Mouse (Mus musculus) CH12.LX (cell line): Measurements from ENCODE around the gene Ush2a.

Experiments used
- EP300 ChIP-seq: IDR thresholded peaks from 2 replicates; pipeline ENCODE4 v1.6.1; 2011; ENCODE audit warnings: low read length, improper control_type of control experiment
- SMC3 ChIP-seq: IDR thresholded peaks from 2 replicates; pipeline ENCODE4 v1.6.1; 2011; ENCODE audit warnings: low read depth, low read length, improper control_type of control experiment
- USF2 ChIP-seq: conservative IDR thresholded peaks from 2 replicates; pipeline ENCODE4 v1.6.1; 2011; ENCODE audit warnings: low read depth, low read length, improper control_type of control experiment
- ZNF384 ChIP-seq: IDR thresholded peaks from 2 replicates; pipeline ENCODE4 v1.6.1; 2012; ENCODE audit warnings: low read depth, low read length, improper control_type of control experiment, inconsistent platforms

DNA sequence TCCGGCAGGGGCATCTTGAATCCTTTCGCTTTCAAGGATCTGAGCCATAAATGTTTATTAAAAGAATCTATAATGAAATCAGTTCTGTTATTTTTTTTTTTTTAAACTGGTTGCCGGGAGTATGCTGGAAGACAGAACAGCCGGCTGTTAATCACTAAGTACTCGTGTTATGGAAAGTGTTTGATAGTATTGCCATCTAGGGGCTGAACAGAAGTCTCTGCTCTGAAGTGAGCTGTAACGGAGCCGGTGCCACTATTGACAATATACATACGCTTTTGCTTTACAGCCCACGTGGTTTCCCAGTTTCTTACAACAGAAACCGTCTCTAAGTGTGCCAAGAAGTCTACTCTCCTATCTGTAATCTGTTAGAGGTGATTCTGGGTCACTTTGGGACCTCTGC lies 642.3 kb downstream of the Ush2a start:
- TF ChIP-seq USF2 (no peak), ZNF384 (no peak), SMC3 (no peak), EP300 (no peak)
